Mouse (Mus musculus) liver, embryonic 11.5 days (tissue): ENCODE data around the gene Borcs6. TPM values are rescaled to one million over a fixed set of nuclear protein-coding genes. Genes with fewer than 3 reads are reported as not detected.

Experiments used
- ATAC-seq: fragments of 200-750 bp; cut with Nextera tagmentation; replicated peaks from 2 replicates; pipeline ENCODE4 v1.8.0; 2017; ENCODE audit warnings: moderate number of reproducible peaks, mild to moderate bottlenecking, moderate TSS enrichment, moderate library complexity; ENCODE audit not compliant: low FRiP score
- DNase-seq: peaks from one replicate; pipeline ENCODE4 v3.0.0-alpha.2; 2017; ENCODE audit warnings: low spot score
- H3K27ac ChIP-seq: fragments of 300-500 bp; sonication (generic); 2 replicates; pipeline ENCODE4 v1.5.1; 2014; ENCODE audit warnings: mild to moderate bottlenecking, low read depth, low read length, control low read depth
- H3K27me3 ChIP-seq: fragments of 300-500 bp; sonication (generic); replicated peaks from 2 replicates; pipeline ENCODE4 v1.6.1; 2014; ENCODE audit warnings: low read length, mixed read lengths; ENCODE audit not compliant: control insufficient read depth, insufficient read depth
- H3K36me3 ChIP-seq: fragments of 300-500 bp; sonication (generic); 2 replicates; pipeline ENCODE4 v1.6.1; 2014; ENCODE audit warnings: mild to moderate bottlenecking, low read length, moderate library complexity, mixed read lengths; ENCODE audit not compliant: control insufficient read depth, insufficient read depth
- H3K4me1 ChIP-seq: fragments of 300-500 bp; sonication (generic); replicated peaks from 2 replicates; pipeline ENCODE4 v1.6.1; 2014; ENCODE audit warnings: low read length, mixed read lengths; ENCODE audit not compliant: control insufficient read depth, insufficient read depth
- H3K4me2 ChIP-seq: fragments of 300-500 bp; sonication (generic); 2 replicates; pipeline ENCODE4 v1.6.1; 2014; ENCODE audit warnings: mild to moderate bottlenecking, control low read depth, moderate library complexity
- H3K4me3 ChIP-seq: fragments of 300-500 bp; sonication (generic); 2 replicates; pipeline ENCODE4 v1.5.1; 2014; ENCODE audit warnings: low read depth, low read length, control low read depth
- H3K9ac ChIP-seq: fragments of 300-500 bp; sonication (generic); 2 replicates; pipeline ENCODE4 v1.6.1; 2014; ENCODE audit warnings: low read depth, low read length, control low read depth
- H3K9me3 ChIP-seq: fragments of 300-500 bp; sonication (generic); 2 replicates; pipeline ENCODE4 v1.6.1; 2016; ENCODE audit warnings: low read length, inconsistent platforms, mixed read lengths; ENCODE audit not compliant: control insufficient read depth
- WGBS: fragments of 180-500 bp; shearing (Covaris S2); extraction: QIAGEN DNeasy Blood & Tissue Kit; methylation state at CpG from one replicate; pipeline ENCODE4 v1.1.7; 2014; 5-methylcytosine and 5-hydroxymethylcytosine counted together
- polyA plus RNA-seq: library from polyadenylated mRNA; unstranded; fragments of >200 nt; fragmentation: Nextera tagmentation; extraction: Ambion mirVana; gene quantifications from 2 replicates; pipeline ENCODE4 v1.2.1, GENCODE M21; 2014

Borcs6 gene
- polyA plus RNA-seq, 1 experiment from 2014 or later, result 6.6 TPM

DNA sequence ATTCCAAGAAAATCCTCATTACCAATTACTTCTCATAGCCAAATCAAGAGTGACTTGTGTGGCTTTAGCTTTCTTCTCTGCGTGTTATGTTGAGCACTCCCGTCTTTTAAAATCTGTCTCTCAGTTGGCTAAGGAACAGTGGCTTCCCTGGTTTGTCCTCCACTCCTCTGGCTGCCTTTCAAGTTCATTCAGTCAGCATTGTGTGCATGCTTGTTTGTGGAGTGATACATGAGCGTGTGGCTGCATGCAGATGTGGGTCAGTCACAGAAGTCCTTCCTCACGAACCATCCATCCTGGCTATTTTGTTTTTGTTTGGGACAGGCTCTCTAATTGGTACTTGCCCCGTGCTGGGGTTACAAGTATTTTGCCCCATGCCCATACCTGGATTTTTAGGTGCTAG is 17.1 kb downstream of the Borcs6 start:
- Histone ChIP-seq H3K4me1 (peaks cover 16% of the 10 kb centered on the region), H3K27ac (no peak overlapping the region), H3K9ac (no peak overlapping the region), H3K36me3 (no peaks in the 10 kb centered on the region), H3K4me2 (no peak overlapping the region), H3K9me3 (no peaks in the 10 kb centered on the region), H3K27me3 (no peaks in the 10 kb centered on the region), H3K4me3 (no peak overlapping the region)
- WGBS, result 81% methylated on average over 5 of the region's 5 CpGs
- ATAC-seq (no peak), DNase-seq (no peak)

DNA sequence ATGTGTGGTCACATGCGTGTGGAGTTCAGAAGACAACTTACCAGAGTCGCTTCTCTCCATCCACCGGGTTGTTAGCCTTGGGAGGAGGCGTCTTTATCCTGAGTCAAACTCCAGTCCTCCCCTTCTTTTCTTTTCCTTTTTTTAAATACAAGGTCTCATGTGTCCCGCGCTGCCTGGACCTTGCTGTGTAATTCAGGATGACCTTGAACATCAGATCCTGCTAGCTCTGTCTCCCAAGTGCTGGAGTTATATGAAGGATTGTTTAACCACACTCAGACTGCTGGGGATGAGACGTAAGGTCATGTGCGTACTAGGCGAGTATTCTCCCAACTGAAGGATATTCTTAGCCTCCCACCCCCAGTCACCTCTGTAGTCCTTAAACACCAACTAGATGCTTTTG is 17.8 kb downstream of the Borcs6 start:
- WGBS, result 80% methylated on average over 9 of the region's 9 CpGs
- no peaks in the 10 kb centered on the region for H3K36me3 ChIP-seq
- H3K4me1 ChIP-seq, result peaks cover 12% of the 10 kb centered on the region
- H3K4me3 ChIP-seq, result no peak overlapping the region
- DNase-seq (no peak), ATAC-seq (no peak)
- H3K9ac ChIP-seq, result no peak overlapping the region
- H3K27me3 ChIP-seq, result no peaks in the 10 kb centered on the region
- no peaks in the 10 kb centered on the region for H3K9me3 ChIP-seq
- no peak overlapping the region for H3K4me2 ChIP-seq
- H3K27ac ChIP-seq, result no peak overlapping the region

GRCm38 (mm10) chr11:69078041-69078440 is 18.5 kb downstream of the Borcs6 start:
- no peaks in the 10 kb centered on the region for H3K27me3 ChIP-seq
- H3K9me3 ChIP-seq, result no peaks in the 10 kb centered on the region
- no peaks in the 10 kb centered on the region for H3K36me3 ChIP-seq
- H3K27ac ChIP-seq, result no peak overlapping the region
- H3K4me2 ChIP-seq, result no peak overlapping the region
- WGBS, result 72% methylated on average over 6 of the region's 6 CpGs
- DNase-seq (no peak), ATAC-seq (no peak)
- no peak overlapping the region for H3K9ac ChIP-seq
- 0 out of 2 replicates have a peak overlapping the region, but pooled peaks have one; percentile 5 for H3K4me3 ChIP-seq
- H3K4me1 ChIP-seq, result peaks cover 7% of the 10 kb centered on the region

DNA sequence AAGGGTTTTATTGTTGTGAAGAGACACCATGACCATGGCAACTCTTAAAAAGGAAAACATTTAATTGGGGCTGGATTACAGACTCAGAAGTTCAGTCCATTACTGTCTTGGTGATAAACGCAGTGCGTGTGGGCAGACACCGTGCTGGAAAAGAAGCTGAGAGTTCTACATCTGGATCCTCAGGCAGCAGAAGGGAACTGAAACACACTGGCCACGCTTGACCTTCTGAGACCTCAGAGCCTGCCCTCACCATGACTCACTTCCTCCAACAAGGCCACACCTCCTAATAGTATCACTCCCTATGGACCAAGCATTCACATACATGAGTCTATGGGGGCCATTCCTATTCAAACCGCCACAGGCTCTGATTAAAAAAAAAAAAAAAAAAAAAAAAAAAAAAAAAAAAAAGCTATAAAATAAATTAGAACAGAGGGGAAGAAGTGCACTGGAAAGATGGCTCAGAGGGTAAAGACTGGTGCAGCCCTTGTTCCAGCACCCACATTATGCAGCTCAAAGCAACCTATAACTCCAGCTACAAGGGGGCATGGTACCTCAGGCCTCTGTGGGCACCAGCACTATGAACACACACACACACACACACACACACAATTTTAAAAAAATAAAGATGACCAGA is 19.4 kb downstream of the Borcs6 start:
- no peak for ATAC-seq
- Histone ChIP-seq H3K27me3 (no peaks in the 10 kb centered on the region), H3K36me3 (no peaks in the 10 kb centered on the region), H3K4me3 (no peak overlapping the region), H3K4me2 (no peak overlapping the region), H3K4me1 (peaks cover 6% of the 10 kb centered on the region), H3K9me3 (no peaks in the 10 kb centered on the region), H3K27ac (no peak overlapping the region), H3K9ac (no peak overlapping the region)
- WGBS, result 67% methylated on average over 5 of the region's 5 CpGs
- no peak for DNase-seq

DNA sequence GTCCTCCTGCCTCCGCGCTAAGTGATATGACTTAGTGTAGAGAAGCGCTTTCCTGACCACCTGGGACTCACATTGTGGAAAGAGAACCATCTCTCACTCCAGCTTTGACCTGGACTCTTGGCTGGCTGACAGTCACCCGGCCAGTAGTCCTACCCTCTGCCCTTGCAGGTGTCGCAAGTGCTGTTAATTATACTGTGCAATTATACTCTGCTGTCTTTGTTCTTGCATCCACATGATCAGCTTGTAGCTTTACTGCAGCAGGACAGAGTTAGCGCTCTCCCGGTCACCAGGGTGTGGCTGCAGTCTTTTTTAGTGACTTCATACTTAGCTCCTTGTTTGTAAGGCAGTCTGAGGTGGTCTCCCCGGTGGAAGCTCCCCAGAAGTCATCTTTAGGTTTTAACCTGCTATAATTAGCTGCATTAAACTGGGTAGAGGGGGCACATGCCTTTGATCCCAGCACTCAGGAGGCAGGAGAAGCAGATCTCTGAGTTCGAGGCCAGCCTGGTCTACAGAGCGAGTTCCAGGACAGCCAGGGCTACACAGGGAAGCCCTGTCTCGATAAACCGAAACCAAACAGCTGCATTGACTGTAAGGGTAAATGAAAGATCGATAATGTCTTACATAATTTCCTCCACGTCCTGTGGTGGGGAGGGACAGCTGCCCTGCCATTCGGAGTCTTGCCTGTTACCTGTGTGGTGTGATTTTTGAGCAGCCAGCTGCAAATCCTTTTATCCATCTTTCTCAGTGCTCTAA is 20.8 kb downstream of the Borcs6 start:
- Histone ChIP-seq H3K27me3 (no peaks in the 10 kb centered on the region), H3K4me3 (no peak overlapping the region), H3K9me3 (no peaks in the 10 kb centered on the region), H3K4me1 (no peaks in the 10 kb centered on the region), H3K4me2 (no peak overlapping the region), H3K9ac (no peak overlapping the region), H3K36me3 (no peaks in the 10 kb centered on the region), H3K27ac (no peak overlapping the region)
- 82% methylated on average over 15 of the region's 15 CpGs for WGBS
- DNase-seq (no peak), ATAC-seq (no peak)

DNA sequence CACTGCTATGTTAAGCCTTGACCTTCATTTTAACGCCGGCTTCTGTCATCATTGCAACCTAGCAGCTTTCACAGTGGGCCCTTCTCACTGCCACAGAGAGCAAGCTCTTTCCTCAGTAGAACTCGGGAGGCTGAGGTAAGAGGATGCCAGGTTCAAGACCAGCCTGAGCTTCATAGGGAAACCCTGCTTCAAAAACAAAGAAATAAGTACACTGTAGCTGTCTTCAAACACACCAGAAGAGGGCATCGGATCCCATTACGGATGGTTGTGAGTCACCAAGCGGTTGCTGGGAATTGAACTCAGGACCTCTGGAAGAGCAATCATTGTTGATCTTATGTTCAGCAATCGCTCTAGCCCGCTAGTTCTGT is 21.3 kb downstream of the Borcs6 start:
- Histone ChIP-seq H3K9ac (no peak overlapping the region), H3K9me3 (no peaks in the 10 kb centered on the region), H3K27ac (no peak overlapping the region), H3K4me2 (no peak overlapping the region), H3K4me1 (no peaks in the 10 kb centered on the region), H3K36me3 (no peaks in the 10 kb centered on the region), H3K27me3 (no peaks in the 10 kb centered on the region), H3K4me3 (no peak overlapping the region)
- 88% methylated on average over 8 of the region's 8 CpGs for WGBS
- DNase-seq (no peak), ATAC-seq (no peak)

DNA sequence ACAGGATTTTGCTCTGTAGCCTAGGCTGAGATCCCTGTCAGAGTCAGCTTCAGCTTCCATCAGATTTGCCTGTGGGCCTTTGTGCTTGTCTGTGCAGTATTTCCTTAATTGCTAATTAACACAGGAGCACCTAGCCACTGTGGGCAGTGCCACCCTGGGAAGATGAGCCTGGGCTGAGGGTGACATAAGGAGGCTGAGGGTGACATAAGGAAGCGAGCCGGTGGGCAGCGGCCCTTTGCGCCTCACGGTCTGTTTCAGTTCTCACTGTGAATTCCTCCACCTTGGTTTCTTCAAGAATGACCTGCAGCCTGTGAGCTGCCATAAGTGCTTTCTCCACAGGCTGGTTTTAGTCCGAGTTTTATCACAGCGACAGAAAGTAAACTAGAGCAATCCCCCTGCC is 22.1 kb downstream of the Borcs6 start:
- Histone ChIP-seq H3K27me3 (no peaks in the 10 kb centered on the region), H3K9me3 (no peaks in the 10 kb centered on the region), H3K4me1 (no peaks in the 10 kb centered on the region), H3K27ac (no peak overlapping the region), H3K4me3 (no peak overlapping the region), H3K36me3 (no peaks in the 10 kb centered on the region), H3K9ac (no peak overlapping the region), H3K4me2 (no peak overlapping the region)
- no peak for DNase-seq
- no peak for ATAC-seq
- 78% methylated on average over 7 of the region's 7 CpGs for WGBS

DNA sequence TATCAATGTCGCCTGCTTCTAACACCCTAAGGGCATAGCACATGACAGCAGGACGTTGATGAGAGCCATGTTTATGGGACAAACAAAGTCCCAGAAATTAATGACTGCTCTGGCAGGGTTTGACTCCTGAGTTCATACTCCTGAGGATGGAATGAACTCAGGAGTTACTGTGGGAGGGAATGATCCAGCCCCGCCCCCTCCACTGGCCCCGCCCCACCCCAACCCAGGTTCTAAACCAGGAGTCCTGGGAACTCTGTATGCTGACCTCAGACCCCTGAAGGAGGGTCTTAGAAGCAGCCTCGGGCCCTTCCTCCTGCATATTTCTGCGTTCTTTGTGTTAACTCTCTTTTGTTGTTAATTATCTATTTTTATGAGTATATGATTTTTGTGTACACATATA is 26.1 kb downstream of the Borcs6 start:
- H3K27me3 ChIP-seq, result no peaks in the 10 kb centered on the region
- ATAC-seq, result no peak
- H3K9ac ChIP-seq, result no peak overlapping the region
- peaks cover 20% of the 10 kb centered on the region for H3K4me1 ChIP-seq
- H3K27ac ChIP-seq, result no peak overlapping the region
- peaks cover 8% of the 10 kb centered on the region; the same call in 1 of the 2 replicates for H3K36me3 ChIP-seq
- DNase-seq, result no peak
- no peak overlapping the region for H3K4me2 ChIP-seq
- no peak overlapping the region for H3K4me3 ChIP-seq
- WGBS, result 65% methylated on average over 6 of the region's 6 CpGs
- H3K9me3 ChIP-seq, result no peaks in the 10 kb centered on the region

- H3K4me1 ChIP-seq, result peaks cover 20% of the 10 kb centered on the region
- no peaks in the 10 kb centered on the region for H3K27me3 ChIP-seq
- no peak overlapping the region for H3K27ac ChIP-seq
- H3K36me3 ChIP-seq, result peaks cover 10% of the 10 kb centered on the region
- ATAC-seq, result no peak
- H3K4me3 ChIP-seq, result no peak overlapping the region
- H3K9me3 ChIP-seq, result no peaks in the 10 kb centered on the region
- H3K4me2 ChIP-seq, result no peak overlapping the region
- WGBS, result 62% methylated on average over 6 of the region's 6 CpGs
- no peak overlapping the region for H3K9ac ChIP-seq
- no peak for DNase-seq
These were observed 26.9 kb downstream of the Borcs6 start for GRCm38 (mm10) chr11:69086390-69086789.
